Mouse (Mus musculus) gastrocnemius, postnatal 25 days (tissue): ENCODE measurements at regions not wholly inside any gene's neighbourhood (a gene's known extent, or its start where the extent isn't known, plus 50 kb on each side); places are given as distances from the start of the nearest gene placed in this dataset.

Experiments used
- DNase-seq: peaks from one replicate; pipeline ENCODE4 v3.0.0; 2022

GRCm38 (mm10) chr14:25306166-25306565 is 152.8 kb upstream of the Zmiz1 start:
- no peak for DNase-seq

DNA sequence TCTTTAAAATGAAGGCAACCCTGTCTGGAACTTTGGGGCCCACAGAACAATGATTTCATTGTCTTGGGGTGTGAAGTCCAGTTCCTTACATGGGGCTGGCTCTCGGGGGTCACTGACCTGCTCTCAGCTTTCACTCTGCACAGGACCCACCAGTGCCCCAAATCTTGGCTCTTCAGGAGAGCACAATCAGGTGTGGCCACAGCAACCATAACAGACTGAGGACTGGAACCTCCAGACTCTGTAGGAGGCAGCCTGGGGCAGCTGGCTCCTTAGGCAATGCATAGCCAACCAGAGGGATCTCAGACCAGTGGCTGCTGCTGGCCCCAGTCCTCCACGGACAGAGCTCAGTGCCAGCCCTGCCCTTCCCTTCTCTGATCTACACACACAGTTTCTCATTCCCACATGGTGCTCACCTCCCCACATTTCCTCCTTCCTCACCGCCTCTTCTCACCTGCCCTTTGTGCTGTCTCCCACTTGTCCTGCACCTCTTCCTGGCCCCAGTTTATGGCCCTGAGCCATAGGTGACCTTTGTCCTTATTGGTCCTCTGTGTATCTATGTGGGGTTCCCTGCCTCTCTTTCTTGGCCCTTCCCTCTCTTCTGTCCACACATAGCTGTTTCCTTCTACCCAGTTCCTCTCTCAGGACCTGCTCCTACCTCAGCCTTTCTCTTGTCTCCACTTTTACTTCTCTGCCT is 151.9 kb upstream of the Zmiz1 start:
- DNase-seq: no peak

DNA sequence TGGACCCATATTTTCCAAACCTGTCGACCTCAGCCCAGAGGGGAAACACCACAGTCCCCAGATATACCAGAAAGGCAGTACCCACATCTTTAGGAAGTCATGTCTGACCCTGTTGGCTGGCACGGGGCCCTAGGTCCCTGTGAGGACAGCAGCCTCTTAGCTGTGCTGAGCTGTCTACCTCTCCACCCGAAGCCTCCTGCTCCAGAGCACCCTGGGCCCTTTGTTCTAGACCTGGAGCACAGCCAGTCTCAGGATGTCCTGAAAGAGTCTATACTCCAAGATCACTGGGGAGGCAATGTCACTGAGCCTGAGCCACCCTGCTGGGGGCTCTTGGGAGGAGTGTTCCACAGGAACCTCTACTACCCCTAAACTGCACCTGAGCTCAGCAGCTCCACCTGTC is 150.9 kb upstream of the Zmiz1 start:
- no peak for DNase-seq

DNA sequence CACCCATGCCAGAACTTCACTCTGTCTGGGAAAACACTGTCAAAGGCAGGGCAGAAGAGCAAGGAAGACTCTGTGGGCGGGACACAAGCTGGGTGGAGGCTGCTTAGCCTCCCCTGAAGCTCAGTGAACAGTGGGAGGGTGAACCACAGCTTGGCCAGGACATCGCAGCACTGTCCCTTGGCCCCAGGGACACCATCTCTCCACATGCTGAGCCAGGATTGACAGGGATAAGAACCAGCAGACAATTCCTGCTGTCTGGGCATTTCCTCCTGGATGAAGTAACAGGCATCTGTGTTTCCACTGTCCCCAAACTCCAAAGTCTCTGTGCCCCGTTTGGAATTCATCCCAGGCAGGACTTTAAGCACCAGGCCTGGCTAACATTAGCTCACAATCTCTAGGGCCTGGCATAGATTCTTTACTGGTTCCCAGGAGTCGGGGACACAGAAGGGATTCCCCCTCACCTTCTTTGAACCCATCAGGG is 148.3 kb upstream of the Zmiz1 start:
- DNase-seq: peak; percentile 42

DNA sequence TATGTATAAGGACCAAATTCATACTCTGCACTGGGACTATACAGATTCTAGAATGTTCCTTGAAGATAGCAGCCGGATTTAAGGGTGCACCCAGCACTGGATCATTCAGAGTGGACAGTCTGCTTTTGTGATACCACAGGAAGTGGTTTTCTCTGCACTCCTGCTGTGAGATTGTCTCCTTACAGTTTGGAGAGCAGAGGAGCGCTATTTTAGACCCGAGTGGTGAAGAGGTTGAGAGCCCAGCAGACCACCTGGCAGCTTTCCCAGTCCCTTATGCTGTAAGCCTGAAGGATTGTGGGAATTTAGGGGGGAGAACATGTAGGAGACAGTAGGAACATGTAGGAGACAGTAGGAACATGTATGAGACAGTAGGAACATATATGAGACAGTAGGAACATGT is 147.5 kb upstream of the Zmiz1 start:
- DNase-seq: no peak

DNA sequence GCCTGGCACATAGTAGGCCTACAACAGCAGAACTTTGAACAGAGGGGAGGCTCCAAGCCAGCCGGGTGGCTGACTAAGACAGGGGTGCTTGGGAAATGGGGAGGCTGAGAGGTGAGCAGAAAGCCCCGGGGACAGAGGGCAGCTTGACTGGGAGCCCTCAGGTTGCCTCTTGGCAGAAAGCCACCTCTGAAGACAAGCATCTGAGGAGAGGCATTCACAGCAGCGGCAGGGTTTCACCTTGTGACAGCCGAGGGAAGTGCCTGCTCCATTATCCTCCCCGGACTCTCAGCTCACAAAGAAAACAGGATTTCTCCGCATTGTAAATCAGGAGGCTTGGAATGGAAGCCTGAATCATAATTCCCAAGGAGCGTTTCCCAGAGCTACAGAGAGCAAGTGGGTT is 146.8 kb upstream of the Zmiz1 start:
- no peak for DNase-seq

DNA sequence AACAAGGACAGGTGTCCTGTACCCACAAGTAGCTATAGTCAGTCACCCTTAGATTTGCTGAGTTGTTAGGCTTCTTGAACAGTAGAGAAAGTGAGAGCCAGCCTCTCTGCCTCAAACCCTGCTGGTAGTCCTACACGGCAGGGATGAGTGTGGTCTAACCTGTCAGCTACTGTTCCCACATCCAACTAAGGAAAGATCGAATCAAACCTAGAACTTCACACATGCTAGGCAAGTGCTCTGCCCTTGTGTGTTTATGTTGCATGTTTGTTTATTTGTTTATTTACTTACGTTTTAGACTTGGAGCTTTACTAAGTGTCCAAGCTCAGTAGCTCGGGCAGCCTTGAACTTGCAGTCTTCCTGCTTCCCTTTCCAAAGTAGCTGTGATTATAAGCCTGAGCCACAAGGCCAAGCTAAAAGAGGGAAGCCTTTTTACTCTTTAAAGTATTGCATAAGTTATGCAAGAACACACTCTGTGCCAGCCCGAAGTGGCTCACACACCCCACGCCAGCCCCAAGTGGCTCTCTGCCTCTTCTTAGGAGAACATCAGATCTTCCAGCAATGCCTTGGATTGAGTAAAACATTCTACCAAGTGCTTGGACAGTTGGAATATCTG is 146.1 kb upstream of the Zmiz1 start:
- DNase-seq: no peak

GRCm38 (mm10) chr14:25313693-25314240 is 145.2 kb upstream of the Zmiz1 start:
- no peak for DNase-seq

DNA sequence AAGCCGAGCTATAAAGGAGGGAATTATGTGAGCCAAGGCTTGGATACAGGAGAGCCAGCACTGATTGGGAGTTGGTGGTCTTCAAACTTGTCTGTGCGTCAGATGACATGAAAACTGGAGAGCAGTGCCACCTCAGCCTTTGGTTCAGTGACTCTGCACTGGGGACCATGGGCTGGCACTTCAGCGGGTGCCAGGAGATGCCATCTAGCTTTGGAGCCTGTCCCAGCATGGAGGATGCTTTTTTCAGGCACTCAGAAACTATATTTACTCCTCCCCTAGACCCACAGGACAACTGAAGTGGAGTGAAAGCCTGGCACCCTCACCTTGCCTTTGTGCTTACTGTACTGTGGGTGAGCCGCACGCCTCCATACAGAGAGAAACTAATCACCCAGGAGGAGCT is 142.5 kb upstream of the Zmiz1 start:
- no peak for DNase-seq

- DNase-seq: peak; percentile 59
Observed at GRCm38 (mm10) chr14:25317680-25318471, 141.1 kb upstream of the Zmiz1 start.

GRCm38 (mm10) chr14:25318909-25319308 is 140.1 kb upstream of the Zmiz1 start:
- DNase-seq: no peak

- DNase-seq: no peak
Observed at GRCm38 (mm10) chr14:25320141-25320540, 138.8 kb upstream of the Zmiz1 start.

- DNase-seq: no peak
Observed at GRCm38 (mm10) chr14:25323542-25324484, 135.2 kb upstream of the Zmiz1 start.

- DNase-seq: no peak
Observed at GRCm38 (mm10) chr14:25325887-25326286, 133.1 kb upstream of the Zmiz1 start.

- DNase-seq: no peak
Observed at GRCm38 (mm10) chr14:25328230-25328629, 130.8 kb upstream of the Zmiz1 start.

- DNase-seq: no peak
Observed at GRCm38 (mm10) chr14:25334186-25334585, 124.8 kb upstream of the Zmiz1 start.

DNA sequence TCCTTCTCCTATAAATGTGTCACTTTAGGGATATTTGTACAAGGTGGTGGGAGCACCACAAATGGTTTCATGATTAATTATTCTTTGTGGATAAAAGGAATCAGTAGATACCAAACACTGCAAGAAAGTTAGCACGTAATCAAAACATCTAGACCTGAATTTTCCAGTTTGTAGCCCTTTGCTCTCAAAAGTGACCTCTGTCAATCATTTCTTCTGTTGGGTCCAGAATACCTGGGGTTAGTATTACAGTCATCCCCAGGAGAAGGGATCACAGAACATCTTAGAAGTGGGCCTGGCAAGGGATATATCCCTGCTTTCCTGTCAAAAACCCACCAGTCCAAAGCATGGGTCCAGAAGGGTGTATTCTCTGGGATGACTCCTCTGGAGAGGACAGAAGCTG is 122.1 kb upstream of the Zmiz1 start:
- DNase-seq: no peak

GRCm38 (mm10) chr14:25338404-25339051 is 120.5 kb upstream of the Zmiz1 start:
- DNase-seq: no peak

DNA sequence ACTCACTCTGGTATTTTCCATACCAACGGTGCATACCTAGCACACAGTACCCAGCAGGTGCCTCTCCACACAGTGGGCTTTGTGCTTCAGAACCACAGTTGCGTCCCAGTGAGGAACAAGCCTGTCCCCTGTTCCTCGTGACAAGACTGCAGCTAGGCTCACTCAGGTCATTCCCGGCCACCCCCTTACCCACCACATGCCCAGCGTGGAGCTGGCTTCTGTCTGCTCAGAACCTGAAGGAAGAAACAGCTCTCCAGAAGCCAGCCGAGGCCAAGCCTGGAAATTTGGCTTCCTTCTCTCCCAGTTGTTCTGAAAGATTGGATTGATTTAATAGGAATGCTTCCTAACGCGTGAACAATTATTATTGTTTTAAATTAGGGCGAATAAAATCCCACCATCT is 118.1 kb upstream of the Zmiz1 start:
- no peak for DNase-seq

DNA sequence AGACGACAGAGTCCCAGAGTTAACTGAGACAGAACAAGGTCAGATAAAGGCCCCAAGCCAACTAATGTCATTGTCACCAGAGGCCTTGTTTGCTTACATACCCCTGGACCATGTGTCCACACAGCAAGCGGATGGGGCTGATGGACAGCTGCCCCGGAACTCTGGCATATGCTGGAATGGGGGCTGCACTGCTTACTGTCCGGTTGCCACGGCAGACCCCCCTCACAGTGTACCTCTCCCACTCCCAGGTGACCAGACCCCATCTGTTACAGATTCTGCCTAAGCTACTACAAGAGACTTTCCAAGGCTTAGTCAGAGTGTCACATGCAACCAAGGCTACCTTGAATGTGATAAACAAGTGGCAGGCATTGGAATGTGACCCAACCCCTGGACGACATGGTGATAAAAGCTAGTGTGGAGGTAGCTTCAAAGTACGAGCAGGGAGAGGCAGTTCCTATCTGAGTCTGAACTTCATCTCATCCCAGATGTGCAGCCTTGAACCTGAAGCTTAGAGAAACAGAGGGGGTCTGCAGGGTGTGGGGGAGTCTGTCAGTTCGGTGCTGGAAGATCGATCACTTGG is 117.0 kb upstream of the Zmiz1 start:
- no peak for DNase-seq
